Mouse (Mus musculus): ENCODE results near the gene Adam11.

Adam11 gene

GRCm38 (mm10) chr11:102777598-102777997, 16.4 kb downstream of the Adam11 start:
- in situ Hi-C loops (cut with MboI; ENCODE audit: unreplicated experiment in 2 of 2), result loop anchor here (5.0 to 10.0 kb wide), 5 partner anchors 70 to 547 kb away; no protein-coding TSS in a partner anchor

DNA sequence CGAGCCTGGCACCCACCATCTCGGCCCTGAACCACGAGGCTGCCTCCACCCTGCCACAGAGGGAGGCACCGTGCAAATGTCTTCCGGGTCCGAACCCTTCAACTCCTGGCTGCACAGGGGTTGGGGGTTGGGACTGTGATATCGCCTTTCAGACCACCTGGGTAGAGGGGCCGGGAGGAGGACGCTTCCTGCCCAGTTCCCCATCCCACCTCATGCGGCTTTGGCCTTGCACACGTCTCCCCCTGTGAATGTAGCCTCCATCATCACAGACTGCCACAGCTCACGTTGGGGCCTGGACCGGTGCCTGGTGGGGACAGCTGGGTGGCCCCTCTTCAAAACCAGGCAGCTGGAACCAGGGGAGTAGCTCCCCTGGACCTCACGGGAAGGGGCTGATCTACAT, 16.9 kb downstream of the Adam11 start:
- in situ Hi-C loops (cut with MboI; ENCODE audit: unreplicated experiment in 2 of 2), result loop anchor here (5.0 to 10.0 kb wide), 5 partner anchors 69 to 547 kb away; no protein-coding TSS in a partner anchor

DNA sequence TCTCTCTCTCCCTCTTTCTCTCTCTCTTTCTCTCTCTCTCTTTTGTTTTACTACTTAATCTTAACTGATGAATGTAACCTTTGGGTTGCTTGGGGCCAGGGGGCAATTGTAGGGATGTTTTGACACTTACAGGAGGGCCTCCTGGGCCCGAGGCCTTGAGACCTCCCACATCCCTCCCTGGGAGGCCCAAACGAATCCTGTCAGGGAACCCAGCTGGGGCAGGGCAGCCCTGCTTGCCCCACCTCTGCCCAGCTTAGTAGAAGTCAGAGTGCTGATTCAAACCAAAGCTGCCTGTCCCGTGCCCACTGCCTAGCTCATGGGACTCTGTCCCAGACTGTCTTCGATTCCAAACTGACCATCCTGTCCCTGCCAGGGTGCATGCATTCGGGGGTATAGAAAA, 17.4 kb downstream of the Adam11 start:
- in situ Hi-C loops (cut with MboI; ENCODE audit: unreplicated experiment in 2 of 2), result loop anchor here (5.0 to 10.0 kb wide), 5 partner anchors 69 to 546 kb away; no protein-coding TSS in a partner anchor

DNA sequence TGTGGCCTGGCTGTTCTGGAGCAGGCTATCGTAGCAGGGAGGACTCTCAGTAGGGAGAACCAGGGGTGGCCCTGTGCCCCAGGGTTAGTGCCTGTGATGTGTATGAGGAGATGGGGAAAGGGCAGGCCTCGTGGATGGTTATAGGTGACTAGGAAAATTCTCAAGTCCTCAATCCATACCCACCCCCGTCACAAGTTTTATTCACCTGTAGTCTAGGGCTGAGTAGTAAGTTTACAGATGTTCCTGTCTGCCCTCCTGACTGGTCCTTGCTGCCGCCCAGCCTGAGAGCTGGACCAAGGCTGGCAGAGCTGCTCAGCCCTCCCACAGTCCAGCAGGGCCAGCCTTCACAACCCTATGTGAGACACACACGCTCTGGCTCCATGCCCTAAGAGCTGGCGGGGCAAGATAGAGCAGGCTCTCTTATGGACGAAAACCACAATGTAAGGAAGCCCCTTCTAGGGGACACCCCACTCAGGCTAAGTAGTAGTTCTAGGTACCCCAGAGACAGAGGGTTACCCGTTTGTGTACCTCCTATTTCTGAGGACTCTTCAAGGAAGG, 17.9 kb downstream of the Adam11 start:
- in situ Hi-C loops (cut with MboI; ENCODE audit: unreplicated experiment in 2 of 2), result loop anchor here (5.0 to 10.0 kb wide), 5 partner anchors 68 to 546 kb away; no protein-coding TSS in a partner anchor

DNA sequence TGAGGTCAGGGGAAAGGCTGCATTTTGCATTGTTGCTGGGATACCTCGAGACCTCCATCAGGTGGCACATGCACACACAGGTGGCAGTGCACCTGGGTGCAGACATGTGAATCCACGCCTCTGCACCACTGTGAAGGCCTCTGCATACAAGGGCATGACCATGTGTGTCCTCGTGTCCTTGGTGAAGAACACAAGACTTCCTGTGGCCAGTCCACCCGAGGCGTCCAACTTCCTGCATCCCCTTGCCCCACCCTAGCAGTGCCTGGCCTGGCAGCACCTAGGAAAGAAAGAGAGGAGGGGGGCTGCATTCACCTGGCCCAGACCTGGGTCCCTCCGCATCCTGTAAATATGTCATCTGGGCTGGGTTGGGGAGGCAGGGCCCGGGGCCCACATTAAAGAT, 18.6 kb downstream of the Adam11 start:
- in situ Hi-C loops (cut with MboI; ENCODE audit: unreplicated experiment in 2 of 2), result loop anchor here (5.0 to 10.0 kb wide), 5 partner anchors 67 to 545 kb away; no protein-coding TSS in a partner anchor

- in situ Hi-C loops (cut with MboI; ENCODE audit: unreplicated experiment in 2 of 2), result no loop called here
Observed at GRCm38 (mm10) chr11:102780271-102780985, 19.2 kb downstream of the Adam11 start.

DNA sequence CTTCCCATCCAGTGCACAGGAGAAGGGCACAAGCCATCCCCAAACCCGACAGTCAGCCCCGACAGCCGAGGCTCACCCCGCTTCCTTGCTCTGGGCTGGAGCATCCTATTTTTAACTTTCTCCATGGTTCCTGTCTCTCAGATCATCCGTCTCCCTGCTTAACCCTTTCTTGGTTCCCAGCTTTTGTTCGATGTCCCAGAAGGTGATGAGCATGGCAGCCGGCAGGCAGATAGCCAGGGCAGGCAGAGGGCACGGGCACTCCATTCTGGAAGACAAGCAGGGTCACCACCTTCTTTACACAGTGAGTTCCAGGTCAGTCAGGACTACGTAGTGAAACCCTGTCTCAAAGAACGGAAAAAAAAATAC, 19.7 kb downstream of the Adam11 start:
- in situ Hi-C loops (cut with MboI; ENCODE audit: unreplicated experiment in 2 of 2), result no loop called here

DNA sequence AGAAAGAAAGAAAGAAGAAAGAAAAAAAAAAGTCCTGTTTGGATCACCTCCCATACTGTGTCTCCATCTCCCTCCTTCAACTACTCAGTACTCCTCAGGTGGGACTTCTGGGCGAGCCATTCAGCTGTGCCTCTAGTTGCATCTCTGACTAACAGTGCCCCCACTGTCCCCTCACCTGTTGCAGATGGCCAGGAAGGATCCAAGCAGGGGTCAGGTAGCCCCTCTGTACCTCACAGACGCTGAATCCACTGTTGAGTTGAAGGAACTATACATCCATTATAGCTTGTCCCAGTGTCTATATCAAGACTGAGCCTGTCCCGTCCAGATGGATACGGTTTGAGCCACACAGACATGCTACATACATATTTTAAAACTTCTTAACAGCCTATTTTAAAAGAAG, 20.3 kb downstream of the Adam11 start:
- in situ Hi-C loops (cut with MboI; ENCODE audit: unreplicated experiment in 2 of 2), result no loop called here

DNA sequence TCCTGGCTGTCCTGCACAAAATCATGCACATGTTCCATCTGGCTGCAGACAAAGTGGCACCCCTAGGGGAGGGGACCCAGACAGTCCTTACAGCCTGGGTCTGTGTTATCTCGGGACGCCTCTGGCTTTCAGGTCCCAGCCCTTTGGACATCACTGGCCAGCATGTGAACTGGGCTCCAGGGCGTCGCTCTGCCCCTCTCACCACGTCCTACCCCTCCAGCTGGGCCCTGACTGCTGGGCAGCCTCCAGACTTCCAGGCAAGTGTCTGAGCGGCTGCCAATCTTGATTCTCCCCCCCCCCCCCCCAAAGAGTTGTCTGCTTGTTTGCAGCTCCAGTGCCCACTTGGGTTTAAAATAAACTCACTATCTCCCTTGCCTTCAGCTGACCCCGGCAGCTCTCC, 22.2 kb downstream of the Adam11 start:
- in situ Hi-C loops (cut with MboI; ENCODE audit: unreplicated experiment in 2 of 2), result no loop called here

DNA sequence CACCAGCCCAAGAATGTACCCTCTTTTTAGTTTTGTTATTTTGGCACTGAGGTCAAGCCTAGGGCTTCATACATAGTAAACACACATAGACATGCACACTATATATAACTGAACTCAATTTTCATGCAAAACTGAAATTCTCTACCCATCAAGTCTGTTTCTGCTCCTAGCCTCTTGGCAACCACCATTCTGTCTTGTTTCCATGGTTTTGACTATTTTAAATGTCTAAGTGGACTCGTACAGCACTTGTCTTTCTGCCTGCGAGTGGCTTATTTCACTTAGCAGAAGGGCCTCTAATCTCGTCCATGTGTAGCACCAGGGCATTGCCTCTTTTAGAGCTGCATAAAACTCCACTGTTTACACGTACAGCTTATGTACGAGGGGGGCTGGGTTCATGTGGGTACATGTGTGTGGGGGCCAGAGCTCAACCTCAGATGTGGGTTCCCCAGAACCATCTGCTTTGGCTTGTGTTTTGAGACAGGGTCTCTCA, 26.5 kb downstream of the Adam11 start:
- in situ Hi-C loops (cut with MboI; ENCODE audit: unreplicated experiment in 2 of 2), result no loop called here

DNA sequence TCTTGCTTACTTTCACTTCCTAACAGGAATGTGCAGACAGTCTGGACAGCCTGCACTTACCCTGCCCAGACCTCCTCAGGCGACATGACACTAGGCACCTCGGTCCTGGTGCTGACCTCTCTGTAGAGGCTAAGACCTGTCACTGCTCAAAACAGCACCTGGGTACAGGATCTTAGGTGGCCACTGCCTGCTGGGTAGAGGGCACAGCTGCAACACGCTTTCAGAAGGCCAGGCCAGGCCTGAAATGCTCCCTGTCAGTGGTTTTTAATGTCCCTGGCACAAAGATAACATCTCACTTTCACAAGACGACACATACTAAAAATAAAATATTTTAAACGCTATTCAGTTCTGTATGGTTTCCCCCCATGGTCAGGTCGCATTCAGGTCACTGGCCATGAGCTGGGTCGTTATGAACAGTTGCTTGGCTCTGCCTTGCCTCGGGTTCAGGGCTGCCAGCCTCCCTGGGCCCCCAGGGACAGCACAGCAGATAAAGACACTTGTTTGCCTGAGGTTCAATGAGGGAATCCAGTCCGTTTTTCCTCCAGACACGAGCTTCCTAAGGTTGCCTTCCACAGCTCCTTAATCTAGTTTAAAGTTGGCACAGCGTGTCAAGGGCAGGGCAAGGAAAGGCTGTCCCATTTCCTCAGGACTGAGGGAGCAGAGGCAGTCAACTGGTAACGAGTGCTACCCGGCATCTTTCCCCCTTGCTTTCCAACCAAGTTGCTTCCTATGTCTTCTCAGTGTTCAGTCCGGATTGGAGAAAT, 30.6 kb downstream of the Adam11 start:
- in situ Hi-C loops (cut with MboI; ENCODE audit: unreplicated experiment in 2 of 2), result no loop called here

- in situ Hi-C loops (cut with MboI; ENCODE audit: unreplicated experiment in 2 of 2), result no loop called here
Observed at GRCm38 (mm10) chr11:102794157-102794556, 32.9 kb downstream of the Adam11 start.

- in situ Hi-C loops (cut with MboI; ENCODE audit: unreplicated experiment in 2 of 2), result no loop called here
Observed at GRCm38 (mm10) chr11:102803453-102803852, 42.2 kb downstream of the Adam11 start.

DNA sequence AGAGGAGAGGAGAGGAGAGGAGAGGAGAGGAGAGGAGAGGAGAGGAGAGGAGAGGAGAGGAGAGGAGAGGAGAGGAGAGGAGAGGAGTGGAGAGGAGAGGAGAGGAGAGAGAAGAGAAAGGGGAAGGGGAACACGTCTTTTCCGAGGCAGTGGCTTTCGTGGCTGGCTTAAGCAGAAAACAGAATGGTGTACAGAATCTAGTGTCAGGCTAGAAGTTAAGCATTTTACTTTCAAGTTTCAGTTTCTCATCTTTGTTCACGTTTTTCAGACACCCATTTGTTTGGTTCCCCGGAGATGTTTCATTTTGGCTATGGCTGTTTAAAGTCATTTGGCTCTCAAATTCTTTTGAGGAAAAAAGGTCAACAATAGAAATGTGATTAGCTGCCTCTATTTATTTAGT, 47.0 kb downstream of the Adam11 start:
- in situ Hi-C loops (cut with MboI; ENCODE audit: unreplicated experiment in 2 of 2), result no loop called here

DNA sequence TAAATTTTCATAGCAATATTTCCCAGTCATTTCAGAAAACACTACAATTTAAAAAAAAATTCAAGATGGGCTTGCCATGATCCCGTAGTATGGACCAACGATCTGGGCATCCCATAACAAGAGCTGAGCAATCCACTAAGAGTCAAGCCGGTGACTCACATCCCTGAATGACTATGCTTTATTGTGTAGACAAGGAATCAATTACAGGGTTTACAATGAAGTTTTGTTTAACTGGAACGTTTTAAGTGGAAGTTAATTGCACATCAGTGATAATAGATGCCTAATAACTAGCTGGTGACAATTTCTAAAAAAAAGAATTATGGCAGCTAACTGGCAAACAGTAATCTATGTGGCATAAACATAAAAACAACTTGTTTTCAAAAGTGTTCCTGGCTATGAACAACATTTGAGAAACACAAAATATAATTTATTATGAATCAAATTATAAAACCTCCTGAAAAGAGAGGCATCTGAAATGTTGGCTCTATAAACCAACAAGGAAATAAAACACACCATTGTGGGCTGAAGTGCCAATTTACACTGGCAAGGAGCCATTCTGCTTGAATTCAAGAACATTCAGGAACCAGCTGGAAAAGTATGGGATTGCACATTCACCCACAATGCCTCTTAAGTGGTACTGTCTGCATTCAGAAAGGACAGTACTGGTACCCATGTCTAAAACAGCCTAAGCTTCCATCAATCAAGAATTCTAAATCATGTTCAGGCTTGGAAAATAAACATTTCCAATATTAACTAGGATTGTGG, 49.7 kb downstream of the Adam11 start:
- in situ Hi-C loops (cut with MboI; ENCODE audit: unreplicated experiment in 2 of 2), result no loop called here

GRCm38 (mm10) chr11:102814881-102815280, 53.6 kb downstream of the Adam11 start:
- in situ Hi-C loops (cut with MboI; ENCODE audit: unreplicated experiment in 2 of 2), result no loop called here

GRCm38 (mm10) chr11:102818121-102819020, 57.1 kb downstream of the Adam11 start:
- in situ Hi-C loops (cut with MboI; ENCODE audit: unreplicated experiment in 2 of 2), result no loop called here

DNA sequence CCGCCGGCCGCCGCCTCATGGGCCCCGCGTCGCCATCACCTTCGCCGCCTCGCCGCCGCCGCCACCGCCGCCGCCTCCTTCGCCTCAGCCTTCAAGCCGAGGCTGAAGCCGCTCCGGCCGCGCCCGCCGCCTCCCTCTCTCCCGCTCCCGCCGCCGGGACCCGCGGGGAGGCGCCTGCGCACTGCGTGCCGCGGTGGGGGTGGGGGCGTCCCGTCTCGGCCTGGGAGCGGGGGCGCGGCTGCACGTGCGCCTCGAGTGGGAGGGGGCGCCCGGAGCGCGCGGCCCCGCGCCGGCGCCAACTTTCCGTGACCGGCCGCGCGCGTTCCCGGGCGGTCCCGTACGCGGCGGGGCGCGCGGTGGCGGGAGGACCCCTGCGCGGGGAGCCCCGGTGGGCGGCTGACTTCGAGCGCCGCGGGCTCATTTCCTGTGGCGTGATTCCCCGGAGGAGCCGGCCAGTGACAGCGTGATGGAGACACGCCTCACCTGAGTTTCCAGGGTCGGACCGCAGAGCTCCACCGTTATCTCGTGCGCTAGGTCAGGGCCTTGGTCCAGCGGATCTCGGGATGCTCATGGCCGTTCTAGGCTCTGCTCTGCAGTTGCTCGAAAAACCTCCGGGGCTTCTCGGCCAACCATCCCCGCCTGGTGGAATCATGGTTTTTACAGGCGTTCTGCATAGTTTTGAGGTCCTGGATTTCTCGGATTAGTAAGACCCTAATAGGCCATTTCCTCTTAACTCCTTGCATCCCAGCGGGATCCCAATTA, 58.0 kb downstream of the Adam11 start, which contains the start of gene Gjc1:
Gjc1 (minus strand) TSS at position 680 of the 762 bp plus-strand sequence.
- in situ Hi-C loops (cut with MboI; ENCODE audit: unreplicated experiment in 2 of 2), result no loop called here
